Mouse (Mus musculus): Measurements from ENCODE around the gene Tfcp2. TPM values are rescaled to one million over a fixed set of nuclear protein-coding genes. Genes with fewer than 3 reads are reported as not detected.

The Tfcp2 gene
- polyA plus RNA-seq (2014; fragmentation: Nextera tagmentation; extraction: Ambion mirVana): 17.7 and 32.9 TPM in 2 replicates

GRCm38 (mm10) chr15:100551326-100552307, at the start of gene Tfcp2:
Gene Tfcp2, minus strand, starts transcription at chr15:100552008.
- 0 out of 2 replicates have a peak, but pooled peaks cover 2% of the 10 kb centered on the region for H3K36me3 ChIP-seq (ENCODE audit: control insufficient read depth, insufficient read depth, low read length)
- H3K4me3 ChIP-seq (ENCODE audit: low read length): peak within 1 kb of the TSS; percentile 89
- no peaks in the 10 kb centered on the region for H3K9me3 ChIP-seq (ENCODE audit: control insufficient read depth, low read length)
- H3K9ac ChIP-seq (ENCODE audit: low read depth, low read length): peak within 1 kb of the TSS; percentile 90
- ATAC-seq (ENCODE audit: low FRiP score, low TSS enrichment): peak; percentile 99
- H3K27me3 ChIP-seq (ENCODE audit: control insufficient read depth, insufficient read depth, low read length): no peaks in the 10 kb centered on the region
- H3K4me2 ChIP-seq (replicated peaks; ENCODE audit: low read depth, low read length): peak within 1 kb of the TSS; percentile 83
- H3K27ac ChIP-seq (ENCODE audit: low read depth, low read length): peak within 1 kb of the TSS; percentile 98
- H3K4me1 ChIP-seq (ENCODE audit: control insufficient read depth, insufficient read depth, low read length): peaks cover 8% of the 10 kb centered on the region; the same call in 1 of the 2 replicates
- under 1% methylated on average over 84 of the region's 84 CpGs for WGBS

DNA sequence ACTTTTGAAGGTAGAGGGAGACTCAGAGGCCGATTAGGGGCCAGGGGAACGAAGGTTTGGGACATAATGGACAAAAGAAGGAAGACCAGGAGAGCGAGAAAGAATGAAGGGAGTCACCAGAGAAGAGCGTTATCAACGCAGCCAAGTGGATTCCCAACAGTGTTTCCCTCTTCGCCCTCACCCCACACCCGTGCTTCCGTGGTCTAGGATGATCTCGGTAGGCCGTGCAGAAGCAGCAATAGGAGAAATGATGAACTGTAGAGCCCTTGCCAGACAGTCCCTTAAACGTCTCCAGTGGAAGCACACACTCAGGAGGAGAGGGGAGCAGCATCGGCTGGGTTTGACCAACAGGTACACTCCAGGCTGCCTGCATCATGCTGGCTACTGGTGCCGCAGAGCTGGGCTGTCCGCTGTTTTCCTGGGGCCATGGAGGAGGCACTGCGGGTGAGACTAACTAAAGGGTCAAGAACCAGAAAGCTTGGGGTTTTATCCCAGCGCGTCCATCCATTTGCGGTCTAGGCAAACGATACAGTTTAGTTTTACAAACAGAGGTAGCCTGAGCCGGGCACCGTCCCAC, 49.0 kb upstream of the Tfcp2 start:
- Histone ChIP-seq H3K27ac (ENCODE audit: low read depth, low read length) (no peak overlapping the region), H3K9ac (ENCODE audit: low read depth, low read length) (0 out of 2 replicates have a peak overlapping the region, but pooled peaks have one; percentile 87)
- WGBS: 13% methylated on average over 21 of the region's 21 CpGs

GRCm38 (mm10) chr15:100600047-100600695, 48.4 kb upstream of the Tfcp2 start:
- peaks cover 10% of the 10 kb centered on the region; the same call in 1 of the 2 replicates for H3K4me1 ChIP-seq (ENCODE audit: control insufficient read depth, insufficient read depth, low read length)
- 1% methylated on average over 35 of the region's 35 CpGs for WGBS
- peak; percentile 74 for ATAC-seq (ENCODE audit: low FRiP score, low TSS enrichment)
- peaks cover 6% of the 10 kb centered on the region; the same call in 1 of the 2 replicates for H3K27me3 ChIP-seq (ENCODE audit: control insufficient read depth, insufficient read depth, low read length)
- peak overlapping the region; percentile 87 for H3K9ac ChIP-seq (ENCODE audit: low read depth, low read length)
- H3K9me3 ChIP-seq (ENCODE audit: control insufficient read depth, low read length): no peaks in the 10 kb centered on the region
- peak overlapping the region; percentile 98 for H3K4me2 ChIP-seq (replicated peaks; ENCODE audit: low read depth, low read length)
- H3K27ac ChIP-seq (ENCODE audit: low read depth, low read length): peak overlapping the region; percentile 59
- H3K4me3 ChIP-seq (ENCODE audit: low read length): peak overlapping the region; percentile 80
- H3K36me3 ChIP-seq (ENCODE audit: control insufficient read depth, insufficient read depth, low read length): no peaks in the 10 kb centered on the region

More for the DNA sequence above, 49.0 kb upstream of the Tfcp2 start:
- Histone ChIP-seq H3K4me1 (ENCODE audit: control insufficient read depth, insufficient read depth, low read length) (peaks cover 10% of the 10 kb centered on the region; the same call in 1 of the 2 replicates), H3K27me3 (ENCODE audit: control insufficient read depth, insufficient read depth, low read length) (peaks cover 6% of the 10 kb centered on the region; the same call in 1 of the 2 replicates), H3K4me2 (replicated peaks; ENCODE audit: low read depth, low read length) (peak overlapping the region; percentile 98), H3K36me3 (ENCODE audit: control insufficient read depth, insufficient read depth, low read length) (no peaks in the 10 kb centered on the region), H3K4me3 (ENCODE audit: low read length) (peak overlapping the region; percentile 80), H3K9me3 (ENCODE audit: control insufficient read depth, low read length) (no peaks in the 10 kb centered on the region)
- no peak for ATAC-seq (ENCODE audit: low FRiP score, low TSS enrichment)

- Histone ChIP-seq H3K27ac (ENCODE audit: low read depth, low read length) (peak within 1 kb of the TSS; percentile 59), H3K9me3 (ENCODE audit: control insufficient read depth, low read length) (no peaks in the 10 kb centered on the region), H3K27me3 (ENCODE audit: control insufficient read depth, insufficient read depth, low read length) (peaks cover 6% of the 10 kb centered on the region; the same call in 1 of the 2 replicates), H3K9ac (ENCODE audit: low read depth, low read length) (peak within 1 kb of the TSS; percentile 87), H3K4me1 (ENCODE audit: control insufficient read depth, insufficient read depth, low read length) (peaks cover 7% of the 10 kb centered on the region; the same call in 1 of the 2 replicates), H3K4me2 (replicated peaks; ENCODE audit: low read depth, low read length) (peak within 1 kb of the TSS; percentile 98), H3K4me3 (ENCODE audit: low read length) (peak within 1 kb of the TSS; percentile 80), H3K36me3 (ENCODE audit: control insufficient read depth, insufficient read depth, low read length) (no peaks in the 10 kb centered on the region)
- under 1% methylated on average over 72 of the region's 76 CpGs for whole genome bisulfite sequencing
- ATAC-seq (ENCODE audit: low FRiP score, low TSS enrichment): peak; percentile 74
Measured at GRCm38 (mm10) chr15:100599276-100600046, 47.7 kb upstream of the Tfcp2 start, which contains the start of gene Pou6f1. Gene Pou6f1, minus strand, starts transcription at chr15:100599984.

- Histone ChIP-seq H3K27me3 (ENCODE audit: control insufficient read depth, insufficient read depth, low read length) (peaks cover 6% of the 10 kb centered on the region; the same call in 1 of the 2 replicates), H3K27ac (ENCODE audit: low read depth, low read length) (no peak overlapping the region), H3K36me3 (ENCODE audit: control insufficient read depth, insufficient read depth, low read length) (no peaks in the 10 kb centered on the region), H3K9ac (ENCODE audit: low read depth, low read length) (peak overlapping the region; percentile 87), H3K4me2 (replicated peaks; ENCODE audit: low read depth, low read length) (peak overlapping the region; percentile 98), H3K4me3 (ENCODE audit: low read length) (peak overlapping the region; percentile 80), H3K9me3 (ENCODE audit: control insufficient read depth, low read length) (no peaks in the 10 kb centered on the region), H3K4me1 (ENCODE audit: control insufficient read depth, insufficient read depth, low read length) (peaks cover 7% of the 10 kb centered on the region; the same call in 1 of the 2 replicates)
- ATAC-seq (ENCODE audit: low FRiP score, low TSS enrichment): no peak
- under 1% methylated on average over 12 of the region's 12 CpGs for WGBS
Measured at GRCm38 (mm10) chr15:100598883-100599275, 47.1 kb upstream of the Tfcp2 start.

DNA sequence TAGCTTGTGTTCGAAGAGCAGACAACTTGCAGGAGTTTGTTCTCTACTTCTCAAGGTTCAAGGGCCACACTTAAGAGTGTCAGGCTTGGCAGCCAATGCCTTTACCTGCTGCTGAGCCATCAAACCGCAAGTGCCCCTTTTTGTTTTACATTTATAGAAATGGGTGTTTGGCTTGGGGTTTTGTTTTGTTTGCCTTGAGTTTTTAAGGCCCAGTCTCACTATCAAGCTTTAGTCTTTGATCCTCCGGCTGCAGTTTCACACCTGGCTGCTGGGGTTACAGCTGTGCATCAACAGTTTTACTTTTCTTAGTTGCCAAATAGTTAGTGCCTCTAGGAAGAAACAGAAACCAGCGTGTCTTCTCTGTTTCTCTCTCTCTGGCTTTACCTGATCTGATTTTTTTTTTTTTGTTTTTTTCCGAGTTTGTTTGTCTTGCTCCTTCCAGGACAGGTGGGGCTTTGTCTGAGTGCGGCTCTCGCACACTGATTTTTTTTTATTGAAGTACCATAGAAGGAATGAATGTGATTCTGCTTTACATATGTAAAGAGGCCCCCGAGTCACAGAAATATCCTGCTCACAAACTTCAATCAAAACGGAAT, 46.6 kb upstream of the Tfcp2 start:
- ATAC-seq (ENCODE audit: low FRiP score, low TSS enrichment): no peak
- peaks cover 6% of the 10 kb centered on the region; the same call in 1 of the 2 replicates for H3K27me3 ChIP-seq (ENCODE audit: control insufficient read depth, insufficient read depth, low read length)
- H3K4me3 ChIP-seq (ENCODE audit: low read length): peak overlapping the region; percentile 80
- H3K4me2 ChIP-seq (replicated peaks; ENCODE audit: low read depth, low read length): peak overlapping the region; percentile 98
- peaks cover 7% of the 10 kb centered on the region; the same call in 1 of the 2 replicates for H3K4me1 ChIP-seq (ENCODE audit: control insufficient read depth, insufficient read depth, low read length)
- WGBS: 17% methylated on average over 9 of the region's 9 CpGs
- H3K9ac ChIP-seq (ENCODE audit: low read depth, low read length): 0 out of 2 replicates have a peak overlapping the region, but pooled peaks have one; percentile 87
- no peaks in the 10 kb centered on the region for H3K9me3 ChIP-seq (ENCODE audit: control insufficient read depth, low read length)
- H3K27ac ChIP-seq (ENCODE audit: low read depth, low read length): no peak overlapping the region
- no peaks in the 10 kb centered on the region for H3K36me3 ChIP-seq (ENCODE audit: control insufficient read depth, insufficient read depth, low read length)

DNA sequence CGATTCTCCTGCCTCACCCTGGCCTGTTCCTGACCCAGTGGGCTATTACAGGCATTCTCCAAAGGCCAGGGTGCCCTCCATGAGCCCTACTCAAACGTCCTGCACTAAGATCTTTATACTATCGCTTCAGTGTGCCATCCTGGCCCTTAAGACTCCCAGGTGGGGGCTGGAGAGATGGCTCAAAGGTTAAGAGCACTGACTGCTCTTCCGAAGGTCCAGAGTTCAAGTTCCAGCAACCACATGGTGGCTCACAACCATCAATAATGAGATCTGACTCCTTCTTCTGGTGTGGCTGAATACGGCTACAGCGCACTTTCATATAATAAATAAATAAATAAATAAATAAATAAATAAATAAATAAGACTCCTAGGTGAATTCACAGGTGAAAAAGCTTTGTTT, 41.0 kb upstream of the Tfcp2 start:
- no peaks in the 10 kb centered on the region for H3K9me3 ChIP-seq (ENCODE audit: control insufficient read depth, low read length)
- H3K36me3 ChIP-seq (ENCODE audit: control insufficient read depth, insufficient read depth, low read length): no peaks in the 10 kb centered on the region
- no peak overlapping the region for H3K4me3 ChIP-seq (ENCODE audit: low read length)
- 80% methylated on average over 6 of the region's 6 CpGs for WGBS
- no peaks in the 10 kb centered on the region for H3K4me1 ChIP-seq (ENCODE audit: control insufficient read depth, insufficient read depth, low read length)
- no peak overlapping the region for H3K27ac ChIP-seq (ENCODE audit: low read depth, low read length)
- ATAC-seq (ENCODE audit: low FRiP score, low TSS enrichment): no peak
- H3K9ac ChIP-seq (ENCODE audit: low read depth, low read length): no peak overlapping the region
- no peaks in the 10 kb centered on the region for H3K27me3 ChIP-seq (ENCODE audit: control insufficient read depth, insufficient read depth, low read length)
- no peak overlapping the region for H3K4me2 ChIP-seq (replicated peaks; ENCODE audit: low read depth, low read length)
